Mouse (Mus musculus) limb, embryonic 13.5 days (tissue): Measurements from ENCODE around the gene Galnt14. TPM values are rescaled to one million over a fixed set of nuclear protein-coding genes. Genes with fewer than 3 reads are reported as not detected.

ENCODE experiments used
- ATAC-seq: fragments of 200-750 bp; cut with Nextera tagmentation; 2 replicates; pipeline ENCODE4 v1.8.0; 2017; ENCODE audit warnings: low read depth, moderate number of reproducible peaks, moderate TSS enrichment; ENCODE audit not compliant: low FRiP score
- H3K27ac ChIP-seq: fragments of 300-500 bp; sonication (generic); 2 replicates; pipeline ENCODE4 v1.5.1; 2015; ENCODE audit warnings: inconsistent platforms, mild to moderate bottlenecking, moderate library complexity
- H3K27me3 ChIP-seq: fragments of 300-500 bp; sonication (generic); 2 replicates; pipeline ENCODE4 v1.6.1; 2015; ENCODE audit warnings: mild to moderate bottlenecking, inconsistent platforms
- H3K36me3 ChIP-seq: fragments of 300-500 bp; sonication (generic); 2 replicates; pipeline ENCODE4 v1.6.1; 2015; ENCODE audit warnings: inconsistent platforms, mild to moderate bottlenecking, moderate library complexity
- H3K4me1 ChIP-seq: fragments of 300-500 bp; sonication (generic); 2 replicates; pipeline ENCODE4 v1.6.1; 2015; ENCODE audit warnings: inconsistent platforms
- H3K4me2 ChIP-seq: fragments of 300-500 bp; sonication (generic); replicated peaks from 2 replicates; pipeline ENCODE4 v1.6.1; 2015; ENCODE audit warnings: inconsistent platforms, mild to moderate bottlenecking, moderate library complexity
- H3K4me3 ChIP-seq: fragments of 300-500 bp; sonication (generic); 2 replicates; pipeline ENCODE4 v1.5.1; 2015; ENCODE audit warnings: moderate library complexity, mild to moderate bottlenecking, inconsistent platforms
- H3K9ac ChIP-seq: fragments of 300-500 bp; sonication (generic); 2 replicates; pipeline ENCODE4 v1.6.1; 2015; ENCODE audit warnings: mild to moderate bottlenecking, inconsistent platforms
- H3K9me3 ChIP-seq: fragments of 300-500 bp; sonication (generic); 2 replicates; pipeline ENCODE4 v1.6.1; 2016; ENCODE audit warnings: inconsistent platforms
- WGBS: fragments of 180-500 bp; shearing (Covaris S2); methylation state at CpG from one replicate; pipeline ENCODE4 v1.1.7; 2015; 5-methylcytosine and 5-hydroxymethylcytosine counted together
- polyA plus RNA-seq: library from polyadenylated mRNA; unstranded; fragments of >200 nt; fragmentation: Nextera tagmentation; extraction: Ambion mirVana; gene quantifications from 2 replicates; pipeline ENCODE4 v1.2.1, GENCODE M21; 2015

Gene Galnt14
- polyA plus RNA-seq, 1 experiment from 2014 or later = 2.8 TPM

DNA sequence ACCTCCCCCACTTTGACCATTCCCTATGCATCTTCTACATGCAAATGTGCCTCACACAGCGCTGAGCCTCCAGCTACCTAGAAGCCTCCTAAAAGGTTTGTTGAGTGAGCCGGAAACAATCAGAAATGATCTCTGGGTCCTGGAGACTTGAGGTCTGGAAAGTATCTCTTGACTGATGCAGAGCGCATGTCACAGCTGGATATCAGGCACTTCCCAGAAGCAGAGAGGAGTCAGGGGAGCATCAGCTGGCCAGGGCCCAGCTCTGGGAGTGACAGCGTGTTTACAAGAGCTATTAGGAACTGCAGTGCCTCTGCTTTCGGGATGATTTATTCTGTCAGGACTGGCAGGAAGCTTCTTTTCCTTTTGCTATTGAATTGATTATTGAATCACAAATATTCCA lies 56.0 kb downstream of the Galnt14 start:
- Histone ChIP-seq H3K9me3 (no peaks in the 10 kb centered on the region), H3K36me3 (no peaks in the 10 kb centered on the region), H3K9ac (no peak overlapping the region), H3K27ac (no peak overlapping the region), H3K27me3 (0 out of 2 replicates have a peak, but pooled peaks cover 5% of the 10 kb centered on the region), H3K4me3 (no peak overlapping the region), H3K4me1 (no peaks in the 10 kb centered on the region), H3K4me2 (no peak overlapping the region)
- ATAC-seq = no peak
- WGBS = 45% methylated on average over 5 of the region's 5 CpGs

DNA sequence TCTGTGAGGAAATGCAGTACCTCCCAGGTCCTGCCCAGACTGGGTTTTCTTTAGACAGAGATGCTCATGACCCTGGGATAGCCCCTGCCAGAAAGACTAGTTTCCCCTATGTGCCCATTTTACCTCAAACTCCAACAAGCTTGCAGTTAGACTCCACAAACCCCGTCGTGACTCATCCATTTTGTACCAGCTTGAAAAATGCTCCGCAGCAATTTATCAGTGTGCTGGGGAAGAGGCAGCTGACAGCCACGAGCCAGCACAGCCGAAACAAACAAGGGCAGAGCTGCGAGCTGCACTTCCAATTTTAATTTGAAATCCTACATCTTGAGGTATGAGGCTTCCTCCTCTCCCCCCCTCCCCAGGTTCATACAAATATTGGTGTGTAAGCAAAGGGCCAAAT lies 60.9 kb downstream of the Galnt14 start:
- Histone ChIP-seq H3K4me1 (peaks cover 11% of the 10 kb centered on the region), H3K9me3 (no peaks in the 10 kb centered on the region), H3K9ac (no peak overlapping the region), H3K4me3 (no peak overlapping the region), H3K27ac (no peak overlapping the region), H3K27me3 (0 out of 2 replicates have a peak, but pooled peaks cover 8% of the 10 kb centered on the region), H3K4me2 (no peak overlapping the region), H3K36me3 (no peaks in the 10 kb centered on the region)
- no peak for ATAC-seq
- 78% methylated on average over 6 of the region's 6 CpGs for WGBS

DNA sequence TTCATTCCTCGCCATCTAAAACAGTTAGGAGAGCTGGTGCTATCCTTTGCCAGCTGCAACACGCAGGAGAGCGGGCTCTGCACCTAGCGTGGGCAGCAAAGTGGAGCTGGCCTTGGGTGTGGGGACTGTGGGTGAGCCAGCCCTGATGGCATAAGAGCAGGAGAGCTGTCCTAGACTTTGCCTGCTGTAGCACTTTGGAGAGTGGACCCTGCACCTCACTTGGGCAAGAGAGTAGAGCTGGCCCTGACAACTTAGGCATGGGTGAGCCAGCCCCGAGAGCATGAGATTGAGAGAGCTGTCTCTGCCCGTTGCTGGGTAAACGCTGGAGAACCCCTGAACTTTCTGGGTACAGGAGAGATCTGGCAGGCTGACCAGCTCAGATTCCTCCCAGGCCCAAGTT lies 68.6 kb downstream of the Galnt14 start:
- Histone ChIP-seq H3K27ac (no peak overlapping the region), H3K27me3 (peaks cover 10% of the 10 kb centered on the region; the same call in 1 of the 2 replicates), H3K9me3 (no peaks in the 10 kb centered on the region), H3K4me1 (peaks cover 38% of the 10 kb centered on the region), H3K36me3 (no peaks in the 10 kb centered on the region), H3K9ac (no peak overlapping the region), H3K4me2 (no peak overlapping the region), H3K4me3 (no peak overlapping the region)
- no peak for ATAC-seq
- 91% methylated on average over 7 of the region's 7 CpGs for WGBS

- peaks cover 7% of the 10 kb centered on the region; the same call in 1 of the 2 replicates for H3K27me3 ChIP-seq
- H3K36me3 ChIP-seq = no peaks in the 10 kb centered on the region
- no peak overlapping the region for H3K4me3 ChIP-seq
- H3K27ac ChIP-seq = 0 out of 2 replicates have a peak overlapping the region, but pooled peaks have one; percentile 16
- WGBS = 25% methylated on average over 3 of the region's 3 CpGs
- 0 out of 2 replicates have a peak, but pooled peaks have one; percentile 8 for ATAC-seq
- H3K4me2 ChIP-seq = no peak overlapping the region
- H3K9ac ChIP-seq = no peak overlapping the region
- H3K9me3 ChIP-seq = peaks cover 7% of the 10 kb centered on the region; the same call in 1 of the 2 replicates
- peaks cover 28% of the 10 kb centered on the region for H3K4me1 ChIP-seq
Measured at GRCm38 (mm10) chr17:73640117-73640480, 70.2 kb downstream of the Galnt14 start.

DNA sequence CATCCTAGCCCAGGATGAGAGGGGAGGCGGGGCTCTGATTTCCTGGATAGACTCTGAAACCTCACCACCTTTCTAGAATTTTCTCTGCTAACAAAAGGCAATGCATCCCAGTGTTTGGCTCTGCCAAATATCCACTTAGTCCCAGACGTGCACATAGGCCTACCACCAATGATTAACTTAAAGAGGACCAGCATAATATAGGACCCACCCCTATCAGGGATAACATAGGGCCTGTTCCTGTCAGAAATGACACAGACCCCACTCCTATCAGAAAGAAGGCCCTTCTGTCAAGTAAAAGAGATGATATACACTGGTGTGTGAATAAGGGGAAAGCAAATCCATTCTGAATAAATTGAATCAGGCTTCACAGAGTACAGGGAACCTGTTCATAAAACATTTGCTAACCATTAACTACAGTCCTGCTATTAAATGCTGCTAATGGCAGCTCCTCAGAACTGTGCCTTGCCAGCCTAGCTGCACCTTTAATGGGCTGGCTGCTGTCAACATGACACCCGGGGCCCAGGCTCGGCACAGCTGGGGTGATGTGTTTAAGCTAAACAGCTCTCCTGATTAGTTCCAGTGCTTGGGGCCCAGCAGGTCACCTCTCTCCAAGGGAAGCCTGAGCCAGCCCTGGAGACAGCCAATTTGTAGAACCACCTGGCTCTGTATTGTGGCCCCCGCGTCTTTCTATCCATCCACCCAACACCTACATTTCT lies 70.7 kb downstream of the Galnt14 start:
- Histone ChIP-seq H3K4me2 (no peak overlapping the region), H3K27me3 (peaks cover 7% of the 10 kb centered on the region; the same call in 1 of the 2 replicates), H3K4me3 (no peak overlapping the region), H3K27ac (0 out of 2 replicates have a peak overlapping the region, but pooled peaks have one; percentile 16), H3K4me1 (peaks cover 28% of the 10 kb centered on the region), H3K36me3 (no peaks in the 10 kb centered on the region), H3K9ac (no peak overlapping the region), H3K9me3 (peaks cover 7% of the 10 kb centered on the region; the same call in 1 of the 2 replicates)
- ATAC-seq = peak; percentile 79
- 12% methylated on average over 6 of the region's 6 CpGs for WGBS

DNA sequence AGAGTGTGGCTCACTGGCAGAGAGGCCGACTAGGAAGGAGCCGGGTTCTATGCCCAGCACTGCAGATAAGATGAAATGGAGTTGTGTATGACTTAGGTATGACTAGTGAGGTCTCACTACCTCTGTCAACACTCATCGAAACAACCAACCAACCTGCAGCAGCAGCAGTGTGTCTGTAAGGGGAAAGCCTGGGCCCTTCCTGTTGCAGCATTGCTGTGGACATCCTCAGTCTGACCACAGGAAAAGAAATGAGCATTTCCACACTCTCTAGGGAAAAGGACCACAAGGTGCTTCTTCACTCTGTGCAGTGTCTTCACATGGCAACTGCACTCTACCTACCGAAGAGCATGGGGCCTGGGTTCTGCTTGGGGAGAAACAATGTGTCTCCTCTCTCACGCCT lies 73.3 kb downstream of the Galnt14 start:
- no peak for ATAC-seq
- Histone ChIP-seq H3K4me3 (no peak overlapping the region), H3K36me3 (no peaks in the 10 kb centered on the region), H3K27me3 (peaks cover 7% of the 10 kb centered on the region; the same call in 1 of the 2 replicates), H3K27ac (no peak overlapping the region), H3K9ac (no peak overlapping the region), H3K4me2 (no peak overlapping the region), H3K4me1 (peaks cover 20% of the 10 kb centered on the region), H3K9me3 (peaks cover 7% of the 10 kb centered on the region; the same call in 1 of the 2 replicates)
- 93% methylated on average over 5 of the region's 5 CpGs for WGBS

DNA sequence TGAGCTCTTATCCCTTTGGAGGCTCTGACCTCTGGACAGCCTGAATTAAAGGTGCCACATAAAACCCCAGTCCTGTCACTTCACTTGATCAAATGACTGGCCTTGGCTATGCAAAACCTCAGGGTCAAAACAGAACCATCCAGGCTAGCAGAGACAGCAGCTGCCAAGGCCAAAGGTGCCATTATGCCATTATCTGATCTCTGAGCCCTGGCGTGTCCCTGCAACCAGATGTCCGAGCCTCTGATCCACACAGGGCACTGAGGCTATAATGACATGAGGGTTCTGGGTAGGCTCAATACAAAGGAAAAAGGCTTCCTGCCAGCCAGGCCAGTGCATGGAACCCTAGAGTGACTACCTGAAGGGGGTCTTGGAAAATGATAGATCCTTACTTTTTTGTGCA lies 75.4 kb downstream of the Galnt14 start:
- Histone ChIP-seq H3K4me1 (peaks cover 12% of the 10 kb centered on the region), H3K36me3 (no peaks in the 10 kb centered on the region), H3K27me3 (peaks cover 5% of the 10 kb centered on the region), H3K27ac (no peak overlapping the region), H3K4me3 (no peak overlapping the region), H3K9me3 (peaks cover 7% of the 10 kb centered on the region; the same call in 1 of the 2 replicates), H3K9ac (no peak overlapping the region), H3K4me2 (no peak overlapping the region)
- ATAC-seq = no peak
- WGBS = 52% methylated on average over 2 of the region's 2 CpGs

DNA sequence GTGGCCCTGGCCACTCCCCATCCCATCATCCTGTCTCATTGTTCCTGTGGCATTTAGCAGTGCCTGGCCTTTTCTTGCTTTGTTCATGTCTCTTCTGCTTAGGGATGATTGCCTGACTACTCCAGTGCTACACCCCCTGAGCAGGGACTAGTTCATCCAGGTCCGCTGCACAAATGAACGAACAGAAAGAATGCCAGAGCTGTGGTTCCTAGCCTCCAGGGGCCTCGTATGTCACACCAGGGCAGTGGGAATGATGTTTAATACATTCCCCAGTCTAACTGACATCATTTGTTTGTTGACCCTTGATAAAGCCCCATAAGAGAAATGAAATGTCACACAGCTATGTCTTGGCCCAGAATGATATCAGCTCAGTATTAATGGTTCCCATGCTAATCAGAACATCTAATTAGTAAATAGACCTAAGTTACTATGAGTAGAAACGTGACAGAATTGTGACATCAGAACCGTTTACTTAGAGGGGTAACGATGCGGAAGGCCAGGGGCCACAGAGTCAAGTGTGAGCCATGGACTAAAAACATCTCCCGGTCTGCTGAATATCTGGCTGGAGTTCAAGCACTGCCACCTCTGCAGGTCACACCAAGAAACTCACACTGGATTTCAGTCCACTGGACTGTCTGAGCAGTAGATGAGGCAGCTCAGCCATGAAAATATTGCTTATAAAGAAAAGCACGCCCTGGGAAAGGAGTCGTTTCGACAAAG lies 76.1 kb downstream of the Galnt14 start:
- peaks cover 12% of the 10 kb centered on the region for H3K27me3 ChIP-seq
- peaks cover 7% of the 10 kb centered on the region; the same call in 1 of the 2 replicates for H3K9me3 ChIP-seq
- no peak overlapping the region for H3K27ac ChIP-seq
- ATAC-seq = no peak
- no peak overlapping the region for H3K9ac ChIP-seq
- H3K4me2 ChIP-seq = no peak overlapping the region
- H3K36me3 ChIP-seq = no peaks in the 10 kb centered on the region
- 77% methylated on average over 11 of the region's 11 CpGs for WGBS
- peaks cover 4% of the 10 kb centered on the region for H3K4me1 ChIP-seq
- no peak overlapping the region for H3K4me3 ChIP-seq

- no peaks in the 10 kb centered on the region for H3K9me3 ChIP-seq
- 69% methylated on average over 14 of the region's 14 CpGs for WGBS
- H3K27ac ChIP-seq = no peak overlapping the region
- no peak overlapping the region for H3K4me2 ChIP-seq
- no peak for ATAC-seq
- no peak overlapping the region for H3K4me3 ChIP-seq
- peaks cover 17% of the 10 kb centered on the region for H3K4me1 ChIP-seq
- no peak overlapping the region for H3K9ac ChIP-seq
- H3K27me3 ChIP-seq = peaks cover 34% of the 10 kb centered on the region
- no peaks in the 10 kb centered on the region for H3K36me3 ChIP-seq
Measured at GRCm38 (mm10) chr17:73628263-73628914, 81.9 kb downstream of the Galnt14 start.

DNA sequence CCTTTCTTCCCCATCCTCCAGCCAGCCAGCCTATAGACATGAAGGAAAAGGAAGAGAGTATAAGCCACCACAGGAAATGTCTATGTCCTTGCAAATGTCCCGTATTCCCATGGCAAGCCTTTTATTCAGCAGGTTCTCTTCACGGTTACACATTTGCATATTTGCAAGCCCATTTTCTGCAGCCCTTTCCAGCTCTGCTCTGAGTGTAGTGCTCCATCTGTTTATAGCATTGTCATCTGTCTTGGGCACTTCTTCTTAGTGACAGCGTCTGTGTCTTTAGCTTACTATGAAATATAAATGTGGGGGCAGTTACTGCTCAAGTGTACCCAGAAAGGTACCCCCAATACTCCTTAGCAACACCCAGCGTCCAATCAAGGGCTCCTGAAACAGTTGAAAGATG lies 83.3 kb downstream of the Galnt14 start:
- no peak for ATAC-seq
- WGBS = 82% methylated on average over 4 of the region's 4 CpGs

GRCm38 (mm10) chr17:73620049-73620448 lies 90.2 kb downstream of the Galnt14 start:
- no peak overlapping the region for H3K9ac ChIP-seq
- no peak overlapping the region for H3K4me2 ChIP-seq
- 0 out of 2 replicates have a peak, but pooled peaks cover 7% of the 10 kb centered on the region for H3K27me3 ChIP-seq
- H3K36me3 ChIP-seq = no peaks in the 10 kb centered on the region
- WGBS = 91% methylated on average over 4 of the region's 4 CpGs
- H3K27ac ChIP-seq = no peak overlapping the region
- ATAC-seq = no peak
- H3K4me1 ChIP-seq = no peaks in the 10 kb centered on the region
- H3K9me3 ChIP-seq = no peaks in the 10 kb centered on the region
- no peak overlapping the region for H3K4me3 ChIP-seq

More for the DNA sequence above, 83.3 kb downstream of the Galnt14 start:
- peaks cover 17% of the 10 kb centered on the region for H3K4me1 ChIP-seq
- no peaks in the 10 kb centered on the region for H3K36me3 ChIP-seq
- H3K27me3 ChIP-seq = peaks cover 36% of the 10 kb centered on the region
- no peak overlapping the region for H3K9ac ChIP-seq
- H3K4me2 ChIP-seq = no peak overlapping the region
- no peak overlapping the region for H3K27ac ChIP-seq
- H3K9me3 ChIP-seq = no peaks in the 10 kb centered on the region
- H3K4me3 ChIP-seq = no peak overlapping the region
